Mouse (Mus musculus): Measurements from ENCODE around the gene Trappc11.
"Not testable (repeated sequence)": the region's sequence is repeated elsewhere in the genome, so short reads cannot be mapped to it uniquely, and the experiment has no call there.

Gene Trappc11

GRCm38 (mm10) chr8:47487231-47487630 is 46.0 kb downstream of the Trappc11 start:
- no peak for DNase-seq (ENCODE audit: low read depth in 2 of 2, low spot score in 2 of 2)

- DNase-seq (ENCODE audit: low read depth in 2 of 2, low spot score in 2 of 2), result no peak
These were observed 50.8 kb downstream of the Trappc11 start for GRCm38 (mm10) chr8:47482354-47483071.

- DNase-seq (ENCODE audit: low read depth in 2 of 2, low spot score in 2 of 2), result no peak
These were observed 53.2 kb downstream of the Trappc11 start for GRCm38 (mm10) chr8:47480039-47480438.

GRCm38 (mm10) chr8:47461650-47462049 is 71.6 kb downstream of the Trappc11 start:
- DNase-seq (ENCODE audit: low read depth in 2 of 2, low spot score in 2 of 2), result no peak

GRCm38 (mm10) chr8:47459216-47459749 is 74.0 kb downstream of the Trappc11 start:
- DNase-seq (ENCODE audit: low read depth in 2 of 2, low spot score in 2 of 2), result no peak

- no peak for DNase-seq (ENCODE audit: low read depth in 2 of 2, low spot score in 2 of 2)
These were observed 74.7 kb downstream of the Trappc11 start for GRCm38 (mm10) chr8:47458591-47458990.

- DNase-seq (ENCODE audit: low read depth in 2 of 2, low spot score in 2 of 2), result not testable (repeated sequence)
These were observed 84.1 kb downstream of the Trappc11 start for GRCm38 (mm10) chr8:47449211-47449610.

GRCm38 (mm10) chr8:47446312-47447046 is 86.8 kb downstream of the Trappc11 start, which contains the start of gene Stox2:
Gene Stox2, minus strand, starts transcription at chr8:47446362.
- DNase-seq (ENCODE audit: low read depth in 2 of 2, low spot score in 2 of 2), result no peak

Data from CD8-positive naive resting alpha-beta T cell, adult 2 months (primary cell).